Mouse (Mus musculus) CH12.LX (cell line): Measurements from ENCODE around the gene Phykpl. TPM values are rescaled to one million over a fixed set of nuclear protein-coding genes. Genes with fewer than 3 reads are reported as not detected.

Experiments
- DNase-seq: peaks from one replicate; pipeline ENCODE4 v3.0.0-alpha.2; 2013; ENCODE audit errors: extremely low read depth
- H3K27ac ChIP-seq: 2 replicates; pipeline ENCODE4 v1.5.1; 2012; ENCODE audit warnings: low read depth, mild to moderate bottlenecking, control low read depth, moderate library complexity; ENCODE audit not compliant: insufficient read depth
- H3K27me3 ChIP-seq: replicated peaks from 2 replicates; pipeline ENCODE3; 2012; ENCODE audit warnings: inconsistent platforms
- H3K36me3 ChIP-seq, 2 experiments: replicated peaks in 1 of 2; 2 replicates each; pipeline versions ENCODE3 to v1.6.1; 2012; ENCODE audit warnings: inconsistent platforms in 1 of 2, low read length in 1 of 2, mild to moderate bottlenecking in 1 of 2, mixed read lengths in 1 of 2, moderate library complexity in 1 of 2; ENCODE audit not compliant: control insufficient read depth in 1 of 2, insufficient read depth in 1 of 2
- H3K4me1 ChIP-seq, 2 experiments: 2 replicates each; pipeline ENCODE4 v1.6.1; 2012; ENCODE audit warnings: inconsistent platforms in 1 of 2, moderate library complexity in 1 of 2; ENCODE audit not compliant: insufficient read depth in 2 of 2, control insufficient read depth in 1 of 2
- H3K4me2 ChIP-seq: 2 replicates; pipeline ENCODE4 v1.6.1; 2012; ENCODE audit warnings: low read depth, mild to moderate bottlenecking, control low read depth; ENCODE audit not compliant: poor library complexity, insufficient read depth, severe bottlenecking
- H3K4me3 ChIP-seq, 3 experiments: fragments of 150-350 bp in 1 of 3; sonication (generic) in 1 of 3; replicated peaks in 1 of 3; 2 replicates each; pipeline versions ENCODE3 to v1.5.1; 2011 to 2012; ENCODE audit warnings: low read depth in 2 of 3, low read length in 2 of 3, mild to moderate bottlenecking in 2 of 3, moderate library complexity in 2 of 3, control low read depth in 1 of 3, improper control_type of control experiment in 1 of 3, inconsistent platforms in 1 of 3, mixed read lengths in 1 of 3; ENCODE audit not compliant: poor library complexity in 1 of 3
- H3K79me2 ChIP-seq: replicated peaks from 2 replicates; pipeline ENCODE4 v1.6.1; 2012; ENCODE audit warnings: mild to moderate bottlenecking, moderate library complexity; ENCODE audit not compliant: control insufficient read depth, poor library complexity, insufficient read depth, severe bottlenecking; ENCODE audit errors: extremely low read depth
- H3K9ac ChIP-seq: 2 replicates; pipeline ENCODE4 v1.6.1; 2012; ENCODE audit warnings: low read depth, mild to moderate bottlenecking, control low read depth, moderate library complexity; ENCODE audit not compliant: insufficient read depth
- H3K9me3 ChIP-seq: replicated peaks from 2 replicates; pipeline ENCODE3; 2012; ENCODE audit warnings: low read length, inconsistent platforms, mixed read lengths
- BHLHE40 ChIP-seq: IDR thresholded peaks from 2 replicates; pipeline ENCODE4 v1.6.1; 2011; ENCODE audit warnings: mild to moderate bottlenecking, low read depth, low read length, improper control_type of control experiment
- CHD1 ChIP-seq: IDR thresholded peaks from 2 replicates; pipeline ENCODE4 v1.6.1; 2012; ENCODE audit warnings: low read depth, low read length, improper control_type of control experiment, inconsistent platforms
- ELF1 ChIP-seq: IDR thresholded peaks from 2 replicates; pipeline ENCODE4 v1.6.1; 2014; ENCODE audit warnings: low read depth, mild to moderate bottlenecking, inconsistent platforms, low read length, improper control_type of control experiment
- EP300 ChIP-seq: IDR thresholded peaks from 2 replicates; pipeline ENCODE4 v1.6.1; 2011; ENCODE audit warnings: low read length, improper control_type of control experiment
- ETS1 ChIP-seq: conservative IDR thresholded peaks from 2 replicates; pipeline ENCODE4 v1.6.1; 2012; ENCODE audit warnings: low read depth, mild to moderate bottlenecking, inconsistent platforms, low read length, improper control_type of control experiment, moderate library complexity
- HCFC1 ChIP-seq: IDR thresholded peaks from 2 replicates; pipeline ENCODE4 v1.6.1; 2012; ENCODE audit warnings: low read depth, mild to moderate bottlenecking, inconsistent platforms, low read length, improper control_type of control experiment
- IRF4 ChIP-seq: IDR thresholded peaks from 2 replicates; pipeline ENCODE4 v1.6.1; 2014; ENCODE audit warnings: low read depth, mild to moderate bottlenecking, inconsistent platforms, low read length, improper control_type of control experiment
- JUN ChIP-seq: IDR thresholded peaks from 2 replicates; pipeline ENCODE4 v1.6.1; 2011; ENCODE audit warnings: low read depth, mild to moderate bottlenecking, low read length, improper control_type of control experiment, moderate library complexity; ENCODE audit not compliant: insufficient read depth
- MAFK ChIP-seq: IDR thresholded peaks from 2 replicates; pipeline ENCODE4 v1.6.1; 2011; ENCODE audit warnings: low read length, improper control_type of control experiment; ENCODE audit not compliant: insufficient replicate concordance
- MEF2A ChIP-seq: IDR thresholded peaks from 2 replicates; pipeline ENCODE4 v1.6.1; 2014; ENCODE audit warnings: low read depth, mild to moderate bottlenecking, inconsistent platforms, low read length, improper control_type of control experiment, borderline replicate concordance
- MYC ChIP-seq: IDR thresholded peaks from 2 replicates; pipeline ENCODE4 v1.6.1; 2011; ENCODE audit warnings: low read depth, mild to moderate bottlenecking, improper control_type of control experiment, low read length
- NRF1 ChIP-seq: IDR thresholded peaks from 2 replicates; pipeline ENCODE4 v1.6.1; 2014; ENCODE audit warnings: low read depth, mild to moderate bottlenecking, inconsistent platforms, low read length, improper control_type of control experiment, moderate library complexity
- PAX5 ChIP-seq: IDR thresholded peaks from 2 replicates; pipeline ENCODE4 v1.6.1; 2012; ENCODE audit warnings: low read length, inconsistent platforms, mixed read lengths
- POLR2AphosphoS2 ChIP-seq: IDR thresholded peaks from 2 replicates; pipeline ENCODE4 v1.6.1; 2011; ENCODE audit warnings: low read depth, low read length, improper control_type of control experiment
- RAD21 ChIP-seq: IDR thresholded peaks from 2 replicates; pipeline ENCODE4 v1.6.1; 2011; ENCODE audit warnings: low read depth, mild to moderate bottlenecking, low read length, improper control_type of control experiment, moderate library complexity
- RCOR1 ChIP-seq: conservative IDR thresholded peaks from 2 replicates; pipeline ENCODE4 v1.6.1; 2012; ENCODE audit warnings: low read depth, mild to moderate bottlenecking, inconsistent platforms, low read length, improper control_type of control experiment
- SMC3 ChIP-seq: IDR thresholded peaks from 2 replicates; pipeline ENCODE4 v1.6.1; 2011; ENCODE audit warnings: low read depth, low read length, improper control_type of control experiment
- TCF12 ChIP-seq: IDR thresholded peaks from 2 replicates; pipeline ENCODE4 v1.6.1; 2014; ENCODE audit warnings: low read depth, mild to moderate bottlenecking, inconsistent platforms, low read length, improper control_type of control experiment
- USF2 ChIP-seq: conservative IDR thresholded peaks from 2 replicates; pipeline ENCODE4 v1.6.1; 2011; ENCODE audit warnings: low read depth, low read length, improper control_type of control experiment
- ZC3H11A ChIP-seq: IDR thresholded peaks from 2 replicates; pipeline ENCODE4 v1.6.1; 2012; ENCODE audit warnings: low read depth, mild to moderate bottlenecking, inconsistent platforms, low read length, improper control_type of control experiment
- ZKSCAN1 ChIP-seq: IDR thresholded peaks from 2 replicates; pipeline ENCODE4 v1.6.1; 2012; ENCODE audit warnings: low read depth, inconsistent platforms, low read length, improper control_type of control experiment, borderline replicate concordance
- ZMIZ1 ChIP-seq: IDR thresholded peaks from 2 replicates; pipeline ENCODE4 v1.6.1; 2012; ENCODE audit warnings: low read depth, mild to moderate bottlenecking, inconsistent platforms, low read length, improper control_type of control experiment
- ZNF384 ChIP-seq: IDR thresholded peaks from 2 replicates; pipeline ENCODE4 v1.6.1; 2012; ENCODE audit warnings: low read depth, low read length, improper control_type of control experiment, inconsistent platforms
- dilution Hi-C: fragments of 300-500 bp; cut with MboI; formaldehyde crosslinking; loops from 2 replicates; pipeline ENCODE4 v1.14.3; 2020; ENCODE audit warnings: low sequenced_read_pairs; ENCODE audit not compliant: extremely low pct_unique_long_range_greater_than_20kb, extremely low pct_ligation_motif_present
- in situ Hi-C: fragments of 300-500 bp; cut with MboI; formaldehyde crosslinking; loops from 3 replicates; pipeline ENCODE4 v1.14.3; 2019; ENCODE audit warnings: low sequenced_read_pairs, low pct_ligation_motif_present, low pct_unique_long_range_greater_than_20kb, mixed read lengths
- polyA plus RNA-seq: library from polyadenylated mRNA; unstranded; fragments of >175 nt; gene quantifications from 2 replicates; pipeline ENCODE4 v1.2.1, GENCODE M21; 2012; ENCODE audit warnings: low read depth; ENCODE audit not compliant: insufficient read length
- total RNA-seq, 2 experiments: library from RNA; depleted of rRNA; stranded (reverse); fragments of 300-350 nt in 1 of 2; fragments of >200 nt in 1 of 2; gene quantifications; 2 replicates each; pipeline ENCODE4 v1.2.3; 2012 to 2014

The Phykpl gene
- total and polyA plus RNA-seq, 3 experiments = 25.2 to 44.0 (median 30.9) TPM

GRCm38 (mm10) chr11:51539759-51540282, 44.7 kb upstream of the Phykpl start (continued):
- TF ChIP-seq IRF4 (peak; percentile 46; the same call in 1 of the 2 replicates), MYC (peak; percentile 49; the same call in 1 of the 2 replicates), POLR2AphosphoS2 (no peak), JUN (no peak), EP300 (no peak), HCFC1 (peak; percentile 60), ELF1 (peak; percentile 52), MAFK (no peak), BHLHE40 (peak; percentile 22; the same call in 1 of the 2 replicates), ZMIZ1 (no peak), ETS1 (no peak), TCF12 (0 out of 2 replicates have a peak, but pooled peaks have one; percentile 49), RCOR1 (no peak), MEF2A (peak; percentile 57; the same call in 1 of the 2 replicates), PAX5 (no peak), SMC3 (peak; percentile 93), USF2 (no peak), ZC3H11A (peak; percentile 61), CHD1 (no peak), RAD21 (peak; percentile 86)

- H3K27me3 ChIP-seq = peaks cover 42% of the 10 kb centered on the region
- no peaks in the 10 kb centered on the region for H3K36me3 ChIP-seq
- H3K4me3 ChIP-seq = no peak overlapping the region
- H3K4me2 ChIP-seq = no peak overlapping the region
- peaks cover 4 to 6% of the 10 kb centered on the region in 2 experiments; a peak in 2 of 4 replicates for H3K4me1 ChIP-seq
- in situ Hi-C loops (loop anchor here (5.0 to 25.0 kb wide), 2 partner anchors 40 to 605 kb away; partner anchors contain the start of genes 4933414I15Rik, Phykpl and Zfp354b), dilution Hi-C loops (no loop called here)
- no peak overlapping the region for H3K9ac ChIP-seq
- no peaks in the 10 kb centered on the region for H3K79me2 ChIP-seq
- H3K27ac ChIP-seq = no peak overlapping the region
- no peaks in the 10 kb centered on the region for H3K9me3 ChIP-seq
- TF ChIP-seq ZKSCAN1 = no peak
- TF ChIP-seq ZNF384 = no peak
- no peak for TF ChIP-seq POLR2AphosphoS2
- TF ChIP-seq HCFC1 = no peak
- TF ChIP-seq JUN = no peak
- no peak for TF ChIP-seq NRF1
- no peak for DNase-seq
Measured at GRCm38 (mm10) chr11:51542424-51542823, 42.1 kb upstream of the Phykpl start.
